Mouse (Mus musculus) adrenal gland, postnatal 14 days (tissue): Measurements from ENCODE around the gene Tmco4. TPM values are rescaled to one million over a fixed set of nuclear protein-coding genes. Genes with fewer than 3 reads are reported as not detected.

Experiments
- DNase-seq: peaks from one replicate; pipeline ENCODE4 v3.0.0; 2021; ENCODE audit warnings: mixed read lengths
- total RNA-seq: library from RNA; stranded (reverse); gene quantifications from 2 replicates; pipeline ENCODE4 v1.2.3, GENCODE M21; 2021

The Tmco4 gene
- total RNA-seq, 1 experiment from 2014 or later, result 14.0 TPM

GRCm38 (mm10) chr4:139018976-139019375 is 46.3 kb downstream of the Tmco4 start:
- DNase-seq, result no peak

- peak; percentile 40 for DNase-seq
Measured at GRCm38 (mm10) chr4:139019413-139019812, 46.7 kb downstream of the Tmco4 start.

GRCm38 (mm10) chr4:139020385-139020784 is 47.7 kb downstream of the Tmco4 start:
- DNase-seq, result peak; percentile 70

DNA sequence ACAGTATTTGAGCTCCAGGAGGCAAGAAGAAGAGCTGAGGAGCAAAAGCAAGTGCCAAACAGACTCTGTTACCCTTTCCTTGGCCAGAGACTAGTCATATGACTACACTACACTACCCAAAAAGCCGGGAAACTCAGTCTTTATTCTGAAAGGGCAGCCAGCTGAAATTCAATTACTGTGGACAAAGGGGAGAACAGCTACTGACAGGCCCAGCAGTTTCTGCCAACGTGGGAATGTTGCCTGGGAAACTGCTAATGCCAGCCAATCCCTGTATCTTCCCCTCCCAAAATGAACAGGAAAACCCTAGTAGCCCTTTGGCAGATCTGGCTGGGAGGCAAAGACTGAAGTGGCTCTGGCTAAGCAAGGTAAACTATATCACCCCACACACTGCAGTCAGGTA is 51.7 kb downstream of the Tmco4 start:
- no peak for DNase-seq

DNA sequence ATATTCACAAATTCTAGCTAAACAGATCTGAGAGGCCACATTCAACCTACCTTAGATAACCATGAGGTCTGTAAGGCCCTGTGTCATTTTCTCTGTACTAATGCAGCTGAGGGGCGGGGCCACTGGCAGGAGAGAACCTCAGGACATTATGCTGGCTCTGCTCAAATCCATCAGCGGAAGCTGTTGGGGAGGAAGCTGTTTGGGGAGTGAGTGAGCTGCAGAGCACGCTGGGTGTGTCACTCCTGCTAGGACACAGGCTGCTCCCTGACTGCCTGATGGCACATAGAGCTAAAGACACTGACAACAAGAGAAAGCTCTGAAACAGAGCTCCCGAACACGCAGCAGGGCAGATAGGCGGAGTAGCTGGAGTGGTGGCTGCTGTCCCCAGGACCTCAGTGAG is 58.0 kb downstream of the Tmco4 start:
- no peak for DNase-seq

GRCm38 (mm10) chr4:139032521-139032920 is 59.8 kb downstream of the Tmco4 start:
- no peak for DNase-seq

- DNase-seq, result no peak
Measured at GRCm38 (mm10) chr4:139033263-139034009, 60.7 kb downstream of the Tmco4 start.

- no peak for DNase-seq
Measured at GRCm38 (mm10) chr4:139034010-139034367, 61.3 kb downstream of the Tmco4 start.

GRCm38 (mm10) chr4:139034540-139034939 is 61.9 kb downstream of the Tmco4 start:
- no peak for DNase-seq

DNA sequence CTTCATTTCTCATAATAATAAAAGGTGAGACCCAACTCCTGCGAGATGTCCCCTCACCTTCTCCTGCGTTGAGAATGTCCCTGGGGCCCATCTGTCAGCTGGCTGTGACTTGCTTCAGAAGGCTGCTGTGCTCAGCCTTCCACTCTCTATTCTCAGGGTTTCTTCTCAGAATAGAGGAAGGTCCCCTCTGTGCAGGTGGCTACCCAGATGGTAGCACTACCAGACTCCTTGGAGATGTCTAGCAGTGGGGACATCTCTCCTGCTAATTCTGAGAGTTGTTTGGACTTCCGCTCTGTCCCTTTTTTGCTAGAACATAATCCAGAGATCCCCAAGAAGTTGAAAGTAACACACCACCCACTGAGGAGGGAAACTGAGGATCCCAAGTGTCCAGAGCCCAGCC is 62.3 kb downstream of the Tmco4 start:
- no peak for DNase-seq

GRCm38 (mm10) chr4:139035799-139036198 is 63.1 kb downstream of the Tmco4 start:
- no peak for DNase-seq

- DNase-seq, result peak; percentile 78
Measured at GRCm38 (mm10) chr4:139037795-139038607, 65.3 kb downstream of the Tmco4 start.

DNA sequence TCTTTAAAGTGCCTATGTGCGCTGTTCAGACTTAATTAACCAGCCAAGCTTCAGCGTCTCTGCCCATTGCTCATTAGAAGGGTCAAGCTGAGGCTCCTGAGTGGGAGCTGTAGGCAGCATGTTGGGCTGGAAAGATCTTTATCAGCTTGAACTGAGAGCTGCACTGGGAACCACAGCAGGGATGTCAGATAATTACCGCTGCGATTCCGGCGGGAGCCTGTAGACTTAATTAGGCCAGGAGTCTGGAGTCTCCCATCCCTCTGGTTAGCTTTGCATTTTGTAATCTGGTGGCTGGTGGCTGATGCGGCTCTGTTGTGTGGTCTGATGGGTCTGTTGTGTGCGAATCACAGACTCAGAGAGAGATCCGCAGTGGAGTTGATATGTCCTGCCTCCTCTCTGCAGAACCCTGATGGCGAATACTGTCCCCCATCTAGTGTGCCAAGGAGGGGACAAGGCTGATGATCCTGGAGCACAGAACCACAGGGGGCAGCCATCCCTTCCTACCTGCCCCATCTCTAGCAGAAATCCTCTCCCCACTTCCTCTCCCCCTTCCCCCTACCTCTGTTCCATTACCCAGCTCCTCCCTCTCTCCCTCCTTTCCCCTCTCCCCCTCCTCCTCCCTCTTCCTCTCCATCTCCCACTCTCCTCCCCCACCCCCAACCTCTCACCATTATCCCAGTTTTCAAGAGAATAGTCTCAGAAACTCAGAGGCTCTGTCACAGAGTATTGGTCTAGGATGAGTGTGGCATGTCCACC is 67.6 kb downstream of the Tmco4 start:
- no peak for DNase-seq

DNA sequence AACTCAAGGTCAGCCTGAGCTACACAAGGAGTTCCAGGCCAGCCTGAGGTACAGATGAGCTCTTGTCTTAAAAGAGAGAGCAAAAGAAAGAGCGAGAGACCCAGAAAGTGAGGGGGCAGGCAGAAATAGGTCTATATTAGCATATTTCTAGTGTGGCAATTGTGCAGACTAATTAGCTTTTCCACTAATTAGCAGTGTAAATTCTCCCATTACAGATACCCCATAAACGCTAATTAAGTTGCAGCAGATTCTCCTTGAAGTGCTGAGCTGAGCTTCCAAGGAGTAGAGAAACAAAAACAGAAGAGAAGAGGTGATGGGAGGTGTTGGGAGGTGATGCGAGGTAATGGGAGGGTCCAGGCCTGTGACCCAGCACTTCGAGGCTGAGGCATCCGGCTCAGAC is 69.9 kb downstream of the Tmco4 start:
- no peak for DNase-seq

GRCm38 (mm10) chr4:139043600-139043999 is 70.9 kb downstream of the Tmco4 start:
- no peak for DNase-seq

DNA sequence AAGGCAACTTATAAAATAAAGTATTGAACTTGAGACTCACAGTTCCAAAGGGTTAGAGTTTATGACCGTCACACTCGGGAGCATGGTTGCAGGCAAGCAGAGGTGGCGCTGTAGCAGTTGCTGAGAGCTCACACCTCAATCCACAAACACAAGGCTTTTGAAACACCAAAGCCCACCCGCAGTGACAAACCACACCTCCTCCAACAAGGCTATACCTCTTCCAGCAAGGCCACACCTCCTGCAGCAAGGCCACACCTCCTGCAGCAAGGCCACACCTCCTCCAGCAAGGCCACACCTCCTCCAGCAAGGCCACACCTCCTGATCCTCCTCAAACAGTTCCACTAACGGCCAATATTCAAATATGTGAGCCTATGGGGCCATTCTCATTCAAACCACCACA is 71.9 kb downstream of the Tmco4 start:
- no peak for DNase-seq

DNA sequence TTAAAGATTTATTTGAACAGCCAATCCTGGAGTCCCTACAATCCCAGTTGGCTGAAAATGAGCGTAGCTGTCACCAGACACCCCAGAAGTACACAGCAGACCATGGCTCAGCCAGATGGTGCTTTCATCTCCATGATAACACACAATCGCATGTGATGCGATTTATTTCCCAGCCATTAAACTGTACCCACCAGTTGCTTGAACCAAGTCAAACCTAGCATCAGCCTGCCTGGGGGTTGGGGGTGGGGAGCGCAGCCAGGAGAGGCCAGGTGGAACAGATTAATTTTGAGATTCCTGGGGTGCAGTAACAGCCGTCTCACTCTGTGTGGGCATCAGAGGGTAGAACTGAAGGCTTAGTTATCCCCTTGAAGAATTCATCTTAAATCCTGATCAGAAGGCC is 73.7 kb downstream of the Tmco4 start:
- no peak for DNase-seq

DNA sequence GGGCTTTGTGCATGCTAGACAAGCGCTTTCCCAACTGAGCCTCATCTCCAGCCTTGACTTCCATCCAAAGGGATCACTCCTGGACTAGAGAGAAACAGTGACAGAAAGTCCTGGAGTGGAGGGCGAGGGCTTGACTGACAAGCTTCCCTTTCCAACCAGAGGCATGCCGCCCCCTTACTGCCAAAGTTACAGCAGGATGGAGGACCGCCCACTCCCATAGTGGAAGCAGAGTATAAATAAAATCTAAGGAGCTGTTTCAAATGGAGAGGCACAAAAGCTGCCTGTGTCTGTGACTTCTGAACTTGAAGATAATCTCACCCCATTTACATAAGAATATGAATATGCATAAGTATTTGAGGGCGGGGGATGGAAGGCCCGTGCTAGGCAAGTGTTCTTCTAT is 75.8 kb downstream of the Tmco4 start:
- DNase-seq, result no peak

GRCm38 (mm10) chr4:139052796-139053195 is 80.1 kb downstream of the Tmco4 start:
- DNase-seq, result no peak

DNA sequence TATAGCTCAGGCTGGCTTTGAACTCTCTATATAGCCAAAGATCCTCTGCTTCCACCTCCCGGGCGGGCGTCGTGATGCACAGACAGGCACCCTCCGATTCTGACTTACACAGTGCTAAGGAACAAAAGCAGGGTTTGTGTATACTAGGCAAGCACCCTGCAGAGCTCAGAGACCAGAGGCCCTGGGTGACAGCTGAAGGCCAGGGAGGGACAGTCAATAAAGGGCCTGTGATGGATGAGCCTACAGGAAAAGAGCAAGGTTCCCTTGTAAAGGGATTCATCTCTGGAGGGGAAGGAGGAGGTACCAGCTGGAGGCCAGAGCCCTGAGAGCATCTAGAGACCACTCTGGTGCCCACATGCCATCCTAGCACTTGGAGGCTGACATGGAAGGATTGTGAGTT is 80.7 kb downstream of the Tmco4 start:
- DNase-seq, result peak; percentile 61

DNA sequence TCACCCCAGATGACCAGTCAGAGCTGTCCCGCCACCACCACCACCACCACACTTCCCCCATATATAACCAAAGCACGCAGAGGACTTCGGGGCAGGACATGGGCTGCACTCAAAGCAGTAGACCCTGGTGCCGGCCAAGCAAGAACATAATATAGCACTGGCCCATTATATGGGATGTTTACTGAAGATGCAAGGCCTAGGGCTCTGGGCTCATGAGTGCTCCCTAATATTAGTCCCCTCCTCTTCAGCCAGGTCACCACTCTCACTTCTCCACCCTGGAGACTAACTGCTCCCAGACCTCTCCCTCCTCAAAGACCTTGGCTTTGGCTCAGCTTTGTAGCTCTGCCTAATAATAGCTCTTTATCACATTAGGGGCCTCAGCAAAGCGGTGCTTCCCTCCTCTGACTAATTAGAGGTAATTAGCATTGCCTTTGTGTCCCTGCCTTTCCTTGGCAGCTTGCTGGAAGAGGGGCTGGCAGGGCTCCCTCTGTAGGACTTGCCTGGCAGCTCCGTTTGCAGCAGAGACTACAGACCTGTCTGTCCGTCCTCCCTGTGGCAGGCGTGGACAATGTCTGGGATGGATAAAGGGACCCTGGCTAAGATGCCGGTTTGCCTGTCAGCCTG is 81.7 kb downstream of the Tmco4 start:
- peak; percentile 31 for DNase-seq

GRCm38 (mm10) chr4:139055336-139055735 is 82.6 kb downstream of the Tmco4 start:
- DNase-seq, result peak; percentile 69

DNA sequence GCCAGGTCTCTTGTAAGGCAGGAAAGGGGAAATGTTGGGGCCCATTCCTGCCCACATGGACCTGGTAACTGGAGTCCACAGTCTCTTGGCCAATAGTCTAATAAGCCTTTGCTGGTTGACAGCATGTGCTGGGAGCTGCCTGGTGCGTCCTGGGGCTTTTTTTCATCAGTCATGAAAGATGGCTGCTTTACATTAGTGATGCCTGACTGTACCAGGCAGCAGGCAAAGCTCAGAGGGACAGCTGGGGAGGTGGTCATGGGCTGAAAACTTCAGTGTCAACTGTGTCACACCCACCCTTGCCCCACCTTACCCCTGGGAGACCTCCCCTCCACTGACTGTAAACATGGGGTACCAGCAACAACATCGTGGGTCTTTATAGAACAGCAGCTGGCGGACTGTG is 83.1 kb downstream of the Tmco4 start:
- DNase-seq, result no peak
